Mouse (Mus musculus) kidney, postnatal 36 days (tissue): ENCODE data around the gene Nell2.

Source experiments
- DNase-seq, 2 experiments: peaks; one replicate each; pipeline ENCODE4 v3.0.0; 2021 to 2022; ENCODE audit warnings: mixed read lengths in 2 of 2

Gene Nell2

DNA sequence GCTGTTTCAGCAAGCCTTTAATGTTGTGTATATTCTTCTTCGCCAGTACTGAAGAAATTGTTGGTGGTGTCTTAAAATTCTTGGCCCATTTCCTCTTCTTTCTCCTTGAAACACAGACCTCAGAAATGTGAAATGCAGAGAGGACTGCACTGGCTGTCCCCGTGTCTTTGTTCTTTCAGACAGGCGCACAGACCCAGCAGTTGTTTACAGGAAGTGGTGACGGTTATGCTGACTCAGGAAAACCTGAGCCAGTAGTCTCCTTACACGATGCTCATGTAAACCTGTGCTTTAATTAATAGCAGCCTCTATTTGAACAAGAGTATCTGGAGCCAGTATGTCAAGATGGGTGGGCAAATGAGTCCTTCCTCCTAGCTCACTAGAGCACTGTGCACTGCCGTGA lies 61.2 kb downstream of the Nell2 start:
- no peak for DNase-seq

DNA sequence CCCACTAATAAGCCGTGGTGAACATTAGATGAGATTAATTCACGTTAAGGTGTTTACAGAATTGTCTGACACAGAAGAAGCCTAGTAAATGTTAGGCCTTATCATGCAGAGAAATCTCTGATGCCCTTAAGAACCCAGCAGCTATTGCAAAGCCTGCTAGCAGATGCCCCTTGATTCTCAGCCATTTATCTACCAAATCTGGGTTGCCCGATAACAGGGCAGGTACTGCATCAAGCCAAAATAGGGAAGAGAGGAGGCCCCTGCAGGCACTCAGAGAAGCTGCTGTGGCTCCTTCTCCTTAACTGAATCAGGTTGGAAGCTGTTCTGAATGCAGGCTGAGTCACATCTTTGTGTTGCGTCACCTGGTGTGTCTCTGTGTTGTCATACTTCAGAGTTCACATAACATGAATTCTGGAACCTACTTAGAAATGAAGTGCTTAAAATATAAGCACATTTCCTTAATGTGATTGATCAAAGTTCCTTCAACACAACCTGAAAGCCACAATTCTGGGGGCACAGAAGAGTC lies 68.3 kb downstream of the Nell2 start:
- DNase-seq: no peak

DNA sequence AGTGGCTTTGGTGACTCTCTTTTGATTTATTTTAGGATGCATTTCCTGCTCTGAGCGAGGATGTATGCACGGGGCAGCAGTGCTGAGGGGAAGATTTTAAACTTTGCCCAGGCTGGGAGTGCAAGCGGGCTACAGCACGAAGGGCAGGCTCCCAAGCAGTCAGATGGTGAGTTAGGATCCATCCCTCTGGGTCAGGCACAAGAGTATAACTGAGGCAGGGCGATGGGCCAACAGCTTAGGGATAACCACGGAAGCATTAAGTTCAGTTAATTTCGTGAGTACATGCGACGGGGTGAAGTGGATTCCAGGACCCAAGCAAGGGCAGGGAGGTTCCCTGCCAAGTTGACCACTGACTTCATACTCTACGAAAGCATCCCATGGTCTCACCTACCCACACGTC lies 83.8 kb downstream of the Nell2 start:
- no peak for DNase-seq

DNA sequence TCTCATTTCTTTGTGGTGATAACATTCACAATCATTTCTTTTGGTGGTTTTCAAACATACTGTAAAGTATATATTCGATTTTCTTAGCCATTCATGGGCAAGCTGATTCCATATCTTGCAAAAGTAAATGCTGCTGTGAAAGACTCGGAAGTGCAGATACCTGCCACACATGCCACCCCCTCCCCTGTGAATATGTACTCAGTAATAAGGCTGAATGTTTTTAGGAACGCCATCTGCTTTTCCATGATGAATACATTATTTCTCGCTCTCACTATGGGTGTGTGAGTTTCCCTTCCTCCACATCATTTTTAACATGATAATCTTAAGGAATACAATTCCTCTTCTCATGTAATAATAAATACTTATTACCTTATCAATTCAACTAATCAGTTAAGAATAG lies 90.6 kb downstream of the Nell2 start:
- DNase-seq: no peak

DNA sequence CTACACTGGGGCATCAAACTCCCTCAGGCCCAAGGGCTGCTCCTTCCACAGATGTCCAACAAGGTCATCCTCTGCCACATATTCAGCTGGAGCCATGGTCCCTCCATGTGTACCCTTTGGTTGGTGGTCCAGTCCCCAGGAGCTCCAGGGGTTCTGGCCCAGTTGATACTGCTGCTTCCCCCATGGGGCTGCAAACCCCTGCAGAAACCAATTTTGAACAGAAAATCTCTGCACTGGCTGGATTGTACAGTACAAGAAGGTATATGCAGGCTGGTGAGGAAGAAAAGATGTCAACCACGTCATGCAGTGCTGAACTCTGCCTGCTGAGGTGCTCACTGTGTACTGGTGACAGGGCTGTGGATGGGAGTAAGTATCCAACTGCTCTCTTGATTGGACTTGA lies 92.1 kb downstream of the Nell2 start:
- DNase-seq: no peak

DNA sequence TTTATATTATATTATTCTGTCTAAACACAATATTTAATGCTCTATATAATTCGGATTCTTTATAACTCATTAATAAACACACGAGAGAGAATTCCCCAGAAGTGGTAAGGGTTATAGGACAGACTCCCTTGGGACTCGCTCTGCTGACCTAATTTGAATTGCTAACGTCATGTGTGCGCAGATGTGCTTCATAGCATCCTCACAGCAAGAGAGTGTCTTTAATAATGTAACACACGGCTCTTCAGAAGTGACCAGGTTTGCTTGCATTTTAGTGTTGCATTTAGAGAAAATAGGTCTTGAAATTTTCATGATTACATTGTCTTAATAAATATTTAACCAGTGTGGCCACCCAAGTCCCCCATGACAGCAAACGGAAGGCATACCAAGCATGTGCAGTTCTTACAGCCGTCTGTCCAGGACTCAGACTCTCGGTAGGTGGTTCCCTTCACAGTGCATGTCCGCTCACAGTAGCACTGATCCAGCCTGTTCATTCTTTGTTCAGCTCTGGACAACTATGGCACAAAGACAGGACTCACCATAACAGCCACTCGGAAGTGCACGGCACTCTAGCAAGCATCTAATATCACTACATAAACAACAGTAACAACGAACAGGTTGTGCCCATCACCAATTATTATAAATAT lies 97.1 kb downstream of the Nell2 start:
- no peak for DNase-seq

DNA sequence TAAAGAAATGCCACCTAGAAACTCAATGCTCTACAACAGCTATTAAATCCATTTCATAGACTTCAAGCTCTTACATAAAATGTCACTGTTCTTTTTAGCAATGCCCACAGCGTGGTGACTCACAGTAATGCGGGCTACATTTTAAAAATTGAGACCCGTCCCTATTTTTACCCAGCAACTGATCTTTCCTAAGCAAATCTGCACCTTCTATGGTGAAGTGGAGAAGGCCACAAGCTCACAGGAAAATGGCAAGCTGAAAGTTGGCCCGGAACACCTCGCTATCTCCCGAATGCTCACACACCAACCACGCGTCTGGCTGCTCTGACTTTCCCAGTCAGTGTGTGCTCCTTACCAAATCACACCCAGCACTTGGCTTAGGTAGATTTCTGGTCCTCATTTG lies 98.4 kb downstream of the Nell2 start:
- no peak for DNase-seq

DNA sequence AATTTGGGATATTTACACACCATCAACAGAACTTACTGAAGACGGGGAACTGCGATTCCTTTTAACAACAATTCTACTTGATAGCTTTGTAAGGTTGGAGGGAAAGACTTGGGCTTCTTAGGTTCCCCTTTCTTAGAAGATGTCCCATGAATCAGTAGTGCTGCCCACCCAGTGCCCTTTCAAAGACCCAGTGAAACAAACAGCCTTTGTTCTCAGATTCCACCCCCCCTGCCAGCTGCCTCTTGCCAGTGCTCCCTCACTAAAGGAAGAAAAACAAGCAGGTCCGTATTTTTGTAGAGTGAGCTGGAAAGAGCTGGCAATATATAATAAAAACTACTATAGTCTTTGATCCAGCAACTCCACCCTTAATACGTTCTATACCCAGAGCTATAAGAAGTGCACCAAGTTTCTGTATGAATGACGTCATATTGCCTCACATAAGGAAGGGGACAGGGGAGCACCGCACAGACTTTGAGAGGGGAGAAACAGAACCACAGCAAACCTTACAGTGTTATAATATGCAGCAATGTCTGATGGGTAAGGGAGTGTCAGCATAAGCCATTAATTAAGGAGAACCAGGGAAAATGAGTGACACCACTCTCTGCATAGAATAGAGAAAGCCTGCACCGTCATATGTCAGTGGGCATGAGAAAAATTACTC lies 100.2 kb downstream of the Nell2 start:
- no peak for DNase-seq

DNA sequence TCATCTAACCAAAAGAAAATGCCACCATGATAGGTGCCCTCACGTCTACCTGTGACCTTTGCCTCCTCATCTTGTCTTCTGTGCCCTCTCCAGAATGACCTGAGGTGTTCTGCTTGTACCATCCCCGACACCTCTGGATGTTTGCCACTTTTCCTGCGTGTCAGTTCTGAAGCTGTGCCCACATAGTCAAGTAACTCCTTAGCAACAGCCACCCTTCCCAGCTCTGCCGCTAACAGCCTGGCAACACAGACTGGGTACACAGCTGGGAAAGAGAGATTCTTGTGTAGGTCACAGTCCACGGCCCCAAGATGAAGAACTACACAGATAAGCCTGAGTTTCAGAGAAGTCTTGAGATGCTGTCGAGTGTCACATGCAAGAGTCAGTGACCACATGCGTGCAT lies 103.3 kb downstream of the Nell2 start:
- DNase-seq: no peak

DNA sequence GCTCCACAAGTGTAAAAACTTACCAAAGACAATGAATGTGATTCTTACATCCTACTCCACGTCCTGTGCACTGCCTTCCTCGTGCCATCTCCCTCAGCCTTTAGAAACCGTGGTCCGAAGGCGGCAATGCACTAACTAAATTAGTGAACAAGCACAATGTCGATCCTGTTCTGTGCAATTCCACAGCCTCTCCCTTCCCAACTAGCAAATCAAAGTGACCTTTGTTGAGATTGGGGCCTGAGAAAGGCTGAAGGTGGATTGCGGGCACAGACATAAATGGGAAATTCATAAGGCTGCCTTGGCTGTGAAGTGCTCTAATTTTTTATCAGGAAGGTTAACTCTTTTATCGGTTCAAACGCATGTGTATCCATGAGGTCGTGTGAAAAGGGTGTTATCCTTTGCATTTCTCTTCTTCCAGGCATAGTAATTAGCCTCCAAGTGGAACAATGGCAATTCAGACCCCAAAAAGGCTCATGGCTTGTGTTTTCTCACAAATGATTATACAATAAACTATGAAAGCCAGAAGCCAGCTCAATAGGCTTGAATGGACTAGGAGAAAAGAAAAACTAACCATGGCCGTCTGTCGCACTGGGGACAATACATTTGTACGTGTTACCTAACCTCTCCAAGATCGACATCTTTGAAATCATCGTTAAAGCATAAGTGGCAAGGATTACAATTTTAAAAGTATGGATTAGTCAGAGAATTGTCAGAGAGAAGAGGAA lies 106.0 kb downstream of the Nell2 start:
- no peak for DNase-seq

DNA sequence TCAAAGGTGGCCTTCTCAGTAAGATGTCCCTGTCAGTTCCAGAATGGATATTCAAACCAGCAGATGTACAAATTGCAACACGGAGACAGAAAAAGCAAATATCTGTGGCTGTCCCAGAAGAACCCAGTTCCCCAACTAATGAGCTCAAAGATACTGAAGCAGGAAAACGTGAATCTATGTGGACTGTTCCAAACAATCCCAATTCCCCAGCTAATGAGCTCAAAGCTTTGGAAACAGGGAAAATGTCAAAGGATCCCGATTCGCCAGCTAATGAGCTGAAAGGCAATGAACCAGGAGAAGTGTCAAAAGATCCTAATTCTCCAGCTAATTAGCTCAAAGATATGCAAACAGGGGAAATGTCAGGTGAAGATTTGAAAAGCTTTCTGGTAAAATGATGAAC lies 109.7 kb downstream of the Nell2 start:
- DNase-seq: no peak

DNA sequence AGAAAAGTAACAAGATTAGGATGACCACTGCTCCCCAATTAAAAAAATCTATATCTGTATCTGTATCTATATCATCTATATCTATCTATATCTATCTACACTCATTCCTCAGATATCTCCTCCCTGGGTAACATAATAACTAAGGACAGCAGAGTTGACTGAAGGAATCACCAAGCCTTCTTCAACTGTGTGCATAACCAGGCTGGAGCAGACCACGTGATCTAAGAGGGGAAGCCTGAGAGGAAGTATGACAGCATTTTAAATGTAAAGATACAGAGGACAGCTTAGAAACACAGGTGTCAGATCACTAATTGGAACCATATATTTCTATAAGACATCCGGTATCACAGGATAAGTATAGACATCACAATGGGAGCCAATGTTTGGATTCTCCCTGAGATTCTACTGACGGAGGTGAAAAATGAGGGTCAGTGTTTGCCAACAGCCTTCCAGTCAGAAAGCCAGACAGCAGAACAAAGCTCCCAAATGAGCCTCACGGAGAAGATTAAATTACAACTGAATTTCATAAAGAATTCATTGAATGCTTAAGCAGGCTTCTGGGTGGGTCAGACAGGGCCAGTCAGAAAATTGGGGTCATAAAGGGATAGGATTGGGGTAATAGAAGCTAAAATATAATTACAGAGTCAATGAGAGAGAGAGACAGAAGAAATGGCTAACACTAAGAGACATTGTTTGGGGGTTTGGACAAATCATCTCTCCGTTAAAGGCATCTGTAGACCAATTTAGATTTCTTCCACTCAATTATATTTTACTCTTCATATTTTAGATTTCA lies 116.2 kb downstream of the Nell2 start:
- no peak for DNase-seq

DNA sequence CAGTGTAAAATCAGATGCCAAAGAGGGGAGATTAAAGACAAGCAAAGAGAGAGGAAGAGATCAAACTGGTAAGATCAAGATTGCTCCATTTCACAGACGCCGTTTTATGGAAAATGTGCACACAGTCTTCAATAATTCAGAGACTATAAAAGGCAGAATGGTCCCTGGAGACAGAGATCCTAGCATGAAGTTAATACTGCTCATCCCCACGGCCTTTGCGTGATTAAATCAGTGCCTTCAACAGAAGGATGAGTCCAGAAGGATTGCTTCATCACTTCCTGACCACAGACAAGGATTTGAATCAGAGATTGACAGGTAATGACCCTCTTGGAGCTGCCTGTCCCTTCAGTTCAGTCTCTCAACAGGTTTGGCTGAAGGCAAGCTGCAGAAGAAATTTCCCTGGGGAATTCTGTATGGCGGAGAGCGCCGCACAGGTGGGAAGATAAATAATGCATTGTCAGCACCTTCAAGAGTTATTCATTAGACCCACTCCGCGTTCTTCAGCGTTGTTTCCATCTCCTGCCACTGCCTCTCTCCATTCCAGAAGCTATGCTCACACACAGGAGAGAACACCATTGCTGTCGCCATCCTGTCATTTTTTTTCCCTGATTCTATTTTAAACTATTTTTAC lies 118.0 kb downstream of the Nell2 start:
- DNase-seq: no peak

DNA sequence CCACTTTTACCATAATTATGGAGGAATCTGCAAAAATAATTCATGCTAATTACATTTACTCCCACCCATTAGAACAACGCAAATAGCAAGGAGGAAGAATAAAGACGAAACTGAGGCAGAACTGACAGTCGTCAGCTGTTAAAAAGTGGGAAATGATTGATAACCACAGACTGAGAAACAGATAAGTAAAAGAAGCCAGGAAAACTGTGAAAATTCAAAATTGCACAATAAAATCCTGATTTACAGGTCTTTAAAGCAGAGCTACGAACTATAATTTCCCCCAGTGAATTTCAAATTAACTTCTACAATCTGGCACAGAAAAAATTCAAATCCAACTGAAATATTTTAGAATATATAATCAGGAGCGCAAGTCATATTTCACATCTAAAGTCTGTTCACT lies 138.0 kb downstream of the Nell2 start:
- no peak for DNase-seq

DNA sequence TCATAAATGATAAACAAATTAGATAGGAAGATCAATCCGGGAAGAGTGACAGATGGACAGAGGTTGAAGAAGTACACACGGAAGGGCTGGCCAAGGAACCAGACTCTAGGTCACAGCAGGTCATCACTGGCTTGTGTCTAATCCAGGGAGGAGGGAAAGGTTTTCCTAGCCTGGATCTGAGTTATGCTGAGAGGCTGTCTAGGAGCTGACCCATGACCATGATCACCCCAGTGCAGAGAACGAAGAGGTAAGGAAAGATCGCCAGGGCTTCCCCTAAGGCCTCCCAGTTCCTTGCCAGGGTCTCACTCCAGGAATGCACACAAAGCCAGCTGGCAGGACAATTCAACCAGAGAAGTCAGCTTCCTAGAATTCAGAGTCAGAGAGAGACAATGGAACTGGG lies 139.4 kb downstream of the Nell2 start:
- no peak for DNase-seq

DNA sequence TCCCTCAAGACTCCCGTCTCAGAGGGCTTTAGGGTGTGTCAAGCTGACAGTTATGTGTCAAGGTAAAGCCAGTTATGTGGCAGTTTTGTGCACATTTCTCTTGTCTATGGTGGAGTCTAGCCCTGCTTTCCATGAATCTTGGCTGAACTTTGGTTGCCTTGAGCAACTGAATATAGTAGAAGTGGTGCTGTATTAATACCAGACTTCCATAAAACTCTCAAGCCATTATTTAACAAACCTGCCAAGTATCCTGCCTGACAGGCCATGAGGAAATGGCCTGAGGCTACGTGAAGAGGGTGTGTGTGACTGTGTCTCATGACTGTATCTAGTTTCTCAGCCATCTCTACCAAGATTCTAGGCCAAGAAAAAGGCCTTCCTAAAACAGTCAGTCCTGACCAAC lies 147.5 kb downstream of the Nell2 start:
- no peak for DNase-seq

DNA sequence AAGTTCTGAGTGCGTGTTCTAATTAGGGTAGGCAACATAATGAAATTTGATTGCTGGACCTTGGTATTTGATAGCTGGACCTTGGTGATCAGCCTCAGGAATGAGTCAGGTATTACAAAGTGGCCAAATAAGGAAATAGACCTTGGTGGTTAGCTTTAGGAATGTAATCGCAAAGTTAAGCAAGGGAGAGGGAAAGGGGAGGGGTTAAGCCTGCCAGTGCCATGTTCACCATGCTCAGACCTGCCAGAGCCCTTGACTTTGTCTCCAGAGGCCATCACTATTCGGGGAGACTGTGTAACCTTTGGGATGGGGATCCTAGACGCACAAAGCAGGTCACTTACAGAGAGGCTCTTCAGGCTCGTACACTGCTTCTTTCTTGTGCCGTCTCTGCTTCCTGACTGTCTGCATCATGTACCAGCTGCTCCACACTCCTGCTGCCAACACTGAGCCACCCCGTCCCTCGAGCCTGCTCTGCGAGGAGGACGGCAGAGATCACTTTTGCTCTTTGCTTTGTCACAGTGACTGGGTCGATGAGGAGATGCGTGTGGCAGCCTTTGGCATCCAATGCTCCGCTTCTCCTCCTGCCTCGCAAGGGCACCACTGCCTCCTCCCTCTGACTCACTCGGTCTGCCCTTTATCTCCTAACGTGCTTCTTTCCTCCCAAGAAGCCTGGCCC lies 157.5 kb downstream of the Nell2 start:
- DNase-seq: no peak

DNA sequence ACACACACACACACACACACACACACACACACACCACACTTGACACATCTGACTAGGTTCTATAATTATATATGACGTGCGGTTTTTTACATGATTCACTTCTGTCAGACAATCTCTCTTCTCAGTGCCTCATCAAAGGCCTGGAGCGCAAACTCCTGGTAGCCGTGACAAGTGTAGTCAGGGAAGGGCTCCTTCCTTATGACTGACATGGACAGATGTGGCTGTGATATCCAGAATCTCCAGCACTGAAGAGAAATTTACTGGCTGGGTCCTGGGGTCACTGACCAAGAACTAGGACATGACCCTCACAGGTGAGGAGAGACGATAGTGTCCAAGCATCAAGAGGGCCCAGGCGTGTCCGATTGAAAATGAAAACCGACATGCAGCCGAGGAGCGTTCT lies 160.2 kb downstream of the Nell2 start:
- no peak for DNase-seq

DNA sequence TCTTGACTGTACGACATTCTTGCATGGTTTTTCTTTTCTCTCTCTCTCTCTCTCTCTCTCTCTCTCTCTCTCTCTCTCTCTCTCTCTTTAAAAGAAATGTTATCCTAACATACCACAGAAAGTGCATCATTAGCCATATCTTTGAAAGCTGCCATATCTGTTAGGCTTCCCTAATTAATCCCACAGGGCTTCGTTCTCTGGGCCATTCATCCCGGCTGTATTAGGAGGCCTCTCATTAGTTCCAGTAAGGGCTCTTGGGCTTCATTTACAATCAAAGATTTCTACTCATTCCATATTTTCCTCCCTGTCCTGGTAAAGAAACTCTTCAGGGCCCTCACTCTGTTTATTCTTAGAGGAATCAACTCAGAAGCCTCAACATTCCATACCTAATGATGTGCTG lies 161.9 kb downstream of the Nell2 start:
- DNase-seq: no peak

DNA sequence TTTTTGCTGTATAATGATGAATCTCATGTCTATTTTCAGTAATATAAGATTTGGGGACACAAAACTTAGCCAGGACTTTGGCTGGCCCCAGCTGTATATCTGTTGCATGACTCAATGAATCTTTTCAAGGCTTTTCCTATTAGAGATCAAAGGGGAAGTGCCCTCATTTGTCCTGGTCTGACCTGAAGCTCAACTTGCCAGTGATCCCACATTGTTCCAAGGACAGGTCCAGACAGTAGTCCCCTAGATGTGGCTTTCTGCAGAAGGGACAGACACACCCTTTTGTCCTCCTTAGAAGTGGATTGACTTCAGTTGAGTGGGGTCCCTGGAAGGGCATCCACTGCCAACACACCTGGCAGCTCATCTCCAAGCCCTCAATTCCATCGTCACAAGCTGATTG lies 173.6 kb downstream of the Nell2 start:
- peak; percentile 6 to 9 for DNase-seq

DNA sequence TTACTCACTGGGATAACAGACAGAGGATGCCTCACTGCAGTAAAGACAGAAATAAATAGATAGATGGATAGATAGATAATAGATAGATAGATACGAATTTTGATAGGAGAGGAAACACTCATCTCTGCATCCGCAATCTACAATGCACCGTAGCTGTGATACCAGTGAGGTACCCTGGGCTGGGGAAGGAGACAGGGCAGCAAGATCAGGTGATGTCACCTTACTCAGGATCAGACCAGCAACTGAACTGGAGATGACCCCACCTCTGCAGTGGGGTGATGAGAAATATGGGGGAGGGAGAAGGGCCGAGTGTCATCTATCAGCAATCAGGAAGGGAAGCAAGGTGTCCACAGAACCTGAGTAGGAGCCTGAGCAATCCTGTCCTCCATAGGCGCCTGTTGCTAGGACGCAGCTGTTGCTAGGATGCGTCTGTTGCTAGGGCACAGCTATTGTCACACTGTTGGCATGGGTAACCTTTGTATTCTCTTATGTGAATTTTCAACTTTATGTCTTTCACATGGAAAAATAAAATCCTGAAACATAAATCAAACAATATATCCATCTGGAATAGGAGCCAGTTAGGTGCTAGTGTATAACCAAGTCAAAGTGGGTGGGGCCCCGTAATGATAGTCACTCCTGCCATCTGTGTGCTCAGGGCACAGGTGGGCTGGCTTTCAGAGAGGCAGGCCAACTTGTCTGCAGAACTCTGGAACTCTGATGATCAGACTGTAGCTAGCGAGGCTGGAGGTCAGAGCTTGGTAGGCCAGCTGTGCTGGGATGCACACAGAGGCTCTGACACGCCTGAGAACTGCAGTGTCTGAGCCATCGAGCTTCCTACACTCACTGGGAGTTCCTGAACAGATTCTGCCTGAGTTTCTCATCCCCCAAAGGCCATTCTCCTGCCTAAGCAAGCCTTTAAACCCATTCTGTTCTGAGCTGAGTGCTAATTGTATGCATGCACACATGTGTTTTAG lies 193.7 kb downstream of the Nell2 start:
- DNase-seq: no peak
